Mouse (Mus musculus) E14TG2a.4 (cell line): ENCODE results near the gene Gm11037.

ENCODE experiments used
- CTCF ChIP-seq: conservative IDR thresholded peaks from 2 replicates; pipeline ENCODE4 v1.5.1; 2014; ENCODE audit warnings: low read length
- NANOG ChIP-seq: IDR thresholded peaks from 2 replicates; pipeline ENCODE4 v1.6.1; 2014; ENCODE audit warnings: borderline replicate concordance, low read length, mixed read lengths

- TF ChIP-seq CTCF (no peak), NANOG (no peak)
Observed at GRCm38 (mm10) chr2:131156987-131157386, 23.7 kb downstream of the Gm11037 start.
